Mouse (Mus musculus) olfactory bulb, adult 2 months (tissue): ENCODE results near the gene Camta1. TPM values are rescaled to one million over a fixed set of nuclear protein-coding genes. Genes with fewer than 3 reads are reported as not detected.
A peak's percentile ranks its signal among the peaks of the same experiment; 100 is the strongest.

Experiments used
- H3K27ac ChIP-seq: fragments of 200-500 bp; 2 replicates; pipeline ENCODE4 v1.5.1; 2012; ENCODE audit warnings: low read depth, low read length; ENCODE audit not compliant: insufficient read depth
- H3K4me1 ChIP-seq: fragments of 200-500 bp; 2 replicates; pipeline ENCODE4 v1.6.1; 2012; ENCODE audit warnings: low read length; ENCODE audit not compliant: control insufficient read depth, insufficient read depth
- H3K4me3 ChIP-seq: fragments of 200-500 bp; 2 replicates; pipeline ENCODE4 v1.5.1; 2012; ENCODE audit warnings: mild to moderate bottlenecking, low read depth, low read length, moderate library complexity; ENCODE audit not compliant: insufficient read depth
- CTCF ChIP-seq: fragments of 200-500 bp; IDR thresholded peaks from 2 replicates; pipeline ENCODE4 v1.5.1; 2012; ENCODE audit warnings: low read depth, mild to moderate bottlenecking, low read length, moderate library complexity; ENCODE audit not compliant: insufficient read depth
- POLR2A ChIP-seq: fragments of 200-500 bp; IDR thresholded peaks from 2 replicates; pipeline ENCODE4 v1.6.1; 2012; ENCODE audit warnings: mild to moderate bottlenecking, low read depth, low read length, moderate library complexity; ENCODE audit not compliant: insufficient read depth
- WGBS: fragments of 180-500 bp; shearing (Covaris S2); methylation state at CpG from one replicate; pipeline ENCODE4 v1.1.7; 2018; 5-methylcytosine and 5-hydroxymethylcytosine counted together
- polyA plus RNA-seq: library from polyadenylated mRNA; stranded (reverse); fragments of >200 nt; gene quantifications from 2 replicates; pipeline ENCODE4 v1.2.4, GENCODE M21; 2012; ENCODE audit warnings: low replicate concordance; ENCODE audit not compliant: missing spikeins, insufficient read depth, insufficient read length

Camta1 gene
- polyA plus RNA-seq, 1 experiment: 363 TPM

DNA sequence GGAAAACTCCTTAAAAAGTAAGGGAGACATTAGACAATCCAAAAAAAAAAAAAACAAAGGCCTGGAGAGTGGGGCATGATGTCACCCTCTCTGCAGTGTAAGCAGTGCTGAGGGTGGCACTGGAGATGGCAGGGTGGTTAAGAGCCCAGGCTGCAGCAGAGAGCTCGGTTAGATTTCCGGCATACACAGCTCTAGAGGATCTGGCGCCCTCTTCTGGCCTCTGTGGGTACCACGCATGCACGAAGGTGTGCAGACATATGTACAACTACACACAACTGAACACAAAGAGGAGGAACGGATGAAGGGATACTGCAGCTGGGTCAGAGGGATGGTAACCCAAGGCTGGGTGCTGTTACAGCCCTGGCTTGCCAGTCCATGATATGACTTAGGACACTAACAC, 854.7 kb downstream of the Camta1 start:
- Histone ChIP-seq H3K27ac (no peak overlapping the region), H3K4me3 (no peak overlapping the region), H3K4me1 (no peaks in the 10 kb centered on the region)
- 51% methylated on average over 6 of the region's 6 CpGs for WGBS
- no peak for TF ChIP-seq POLR2A
- TF ChIP-seq CTCF: peak; percentile 34; the same call in 1 of the 2 replicates

DNA sequence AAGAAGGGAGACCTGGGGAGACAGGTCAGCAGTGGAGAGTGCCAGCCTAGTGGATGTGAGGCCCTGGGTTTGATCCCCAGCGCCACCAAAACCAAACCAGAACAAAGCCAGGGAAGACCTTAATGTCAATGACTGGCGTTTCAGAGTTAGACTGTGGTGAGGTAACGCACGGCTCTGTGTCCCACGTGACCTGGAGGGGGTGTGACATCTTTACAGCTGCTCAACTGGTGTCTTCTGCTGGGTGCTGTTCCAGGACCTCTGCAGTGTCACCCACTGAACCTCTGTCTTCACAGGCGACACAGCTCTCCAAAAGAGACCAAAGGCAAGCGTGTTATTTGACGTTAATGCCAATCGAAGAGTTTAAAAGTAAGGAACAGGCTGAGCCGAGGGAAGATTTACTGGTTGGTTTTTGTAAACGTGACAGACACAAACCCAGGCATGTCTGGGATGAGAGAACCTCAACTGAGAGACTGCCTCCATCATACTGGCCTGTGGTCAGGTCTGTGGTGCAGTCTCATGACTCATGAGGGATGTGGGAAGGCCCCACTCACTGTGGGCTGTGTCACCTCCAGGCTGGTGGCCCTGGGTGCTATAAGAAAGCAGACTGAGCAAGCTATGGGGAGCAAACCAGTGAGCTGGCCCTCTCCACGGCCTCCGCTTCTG, 855.9 kb downstream of the Camta1 start:
- WGBS: 95% methylated on average over 13 of the region's 13 CpGs
- Histone ChIP-seq H3K4me3 (no peak overlapping the region), H3K27ac (no peak overlapping the region), H3K4me1 (no peaks in the 10 kb centered on the region)
- TF ChIP-seq POLR2A: no peak
- no peak for TF ChIP-seq CTCF

- 63% methylated on average over 13 of the region's 13 CpGs for WGBS
- no peak for TF ChIP-seq CTCF
- no peak for TF ChIP-seq POLR2A
- peaks cover 15% of the 10 kb centered on the region for H3K4me1 ChIP-seq
- no peak overlapping the region for H3K27ac ChIP-seq
- no peak overlapping the region for H3K4me3 ChIP-seq
Measured at GRCm38 (mm10) chr4:151001397-151001796, 860.3 kb downstream of the Camta1 start.

DNA sequence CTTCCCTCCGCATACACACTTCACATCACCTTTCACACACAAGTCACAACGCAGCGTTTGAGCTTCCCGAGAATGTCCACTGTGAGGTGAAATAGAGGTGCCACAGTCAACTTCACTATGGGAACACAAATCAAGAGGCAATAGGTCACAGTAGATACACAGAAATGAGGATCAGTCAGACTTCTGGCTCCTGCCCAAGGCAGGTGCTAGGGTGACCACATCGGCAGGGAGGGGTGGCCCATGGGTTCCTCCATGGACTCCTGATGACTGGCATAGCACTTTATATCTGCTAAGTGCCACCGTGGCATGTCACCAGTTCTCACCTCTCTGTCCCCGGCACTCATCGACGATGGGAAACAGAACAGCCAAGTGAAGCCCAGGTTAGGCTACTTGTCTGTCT, 863.0 kb downstream of the Camta1 start:
- no peak for TF ChIP-seq POLR2A
- no peak for TF ChIP-seq CTCF
- Histone ChIP-seq H3K4me1 (peaks cover 15% of the 10 kb centered on the region), H3K4me3 (no peak overlapping the region), H3K27ac (no peak overlapping the region)
- 95% methylated on average over 9 of the region's 9 CpGs for WGBS

DNA sequence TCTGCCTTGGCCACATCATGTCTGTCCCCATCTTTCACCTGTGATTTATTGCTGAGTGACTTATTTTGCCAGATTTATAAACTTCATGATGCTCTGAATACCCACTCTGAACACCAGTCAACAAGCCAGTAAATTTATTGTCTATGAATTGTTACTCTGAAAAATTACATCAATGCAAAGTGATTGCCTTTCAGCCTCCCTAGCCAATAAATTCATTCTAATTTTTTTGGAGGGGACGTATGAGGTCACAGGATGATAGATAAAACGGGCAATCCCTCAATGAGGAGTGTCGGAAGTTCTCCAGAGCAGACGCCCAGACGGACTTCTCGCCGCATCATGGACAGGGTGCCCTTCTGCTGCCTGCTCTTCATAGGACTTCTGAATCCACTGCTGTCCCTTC, 864.9 kb downstream of the Camta1 start, which contains the start of gene Uts2:
Uts2 (plus strand) TSS at position 301 of the 400 bp plus-strand sequence.
- TF ChIP-seq CTCF: no peak
- no peak for TF ChIP-seq POLR2A
- H3K4me1 ChIP-seq: peaks cover 15% of the 10 kb centered on the region
- 93% methylated on average over 7 of the region's 7 CpGs for WGBS
- H3K27ac ChIP-seq: no peak within 1 kb of the TSS
- no peak within 1 kb of the TSS for H3K4me3 ChIP-seq

DNA sequence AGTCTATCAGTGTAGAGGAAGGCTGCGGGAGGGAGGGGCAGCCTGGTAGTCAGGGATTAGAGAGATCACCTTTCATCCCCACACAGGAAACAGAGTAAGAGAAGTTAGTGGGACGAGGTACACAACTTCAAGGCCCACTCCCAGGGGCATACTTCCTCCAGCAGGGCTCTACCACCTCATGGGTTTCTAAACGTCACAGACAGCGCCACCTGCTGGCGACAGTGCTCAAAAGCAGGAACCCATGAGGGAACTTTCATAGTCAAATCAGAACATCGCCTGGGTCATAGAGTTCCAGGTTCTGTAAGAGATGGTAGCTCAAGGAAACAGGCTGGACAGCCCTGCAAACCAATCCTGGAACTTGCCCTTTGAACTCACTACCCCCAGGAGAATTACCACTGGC, 871.5 kb downstream of the Camta1 start:
- WGBS: 48% methylated on average over 6 of the region's 6 CpGs
- Histone ChIP-seq H3K4me1 (no peaks in the 10 kb centered on the region), H3K4me3 (no peak overlapping the region), H3K27ac (no peak overlapping the region)
- TF ChIP-seq CTCF: no peak
- no peak for TF ChIP-seq POLR2A

DNA sequence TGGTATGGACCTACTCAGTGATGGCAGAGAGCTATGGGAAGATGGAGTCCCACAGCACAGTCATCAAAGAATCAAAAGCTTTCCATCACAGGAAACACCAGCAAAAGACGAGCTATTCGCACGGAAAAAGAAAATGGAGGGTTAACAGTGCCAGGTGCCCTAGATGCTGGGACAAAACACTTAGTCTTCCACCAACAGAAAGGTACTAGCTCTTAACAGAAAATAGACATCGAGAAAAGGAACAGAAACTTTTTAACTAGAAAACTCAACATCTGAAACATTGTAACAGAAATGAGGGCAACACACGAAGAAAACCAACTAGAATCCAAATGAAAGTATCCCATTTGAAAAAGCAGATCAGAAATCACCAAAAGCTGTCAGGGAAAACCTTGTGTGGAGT, 881.5 kb downstream of the Camta1 start:
- no peak overlapping the region for H3K27ac ChIP-seq
- TF ChIP-seq POLR2A (no peak), CTCF (no peak)
- no peak overlapping the region for H3K4me3 ChIP-seq
- H3K4me1 ChIP-seq: no peaks in the 10 kb centered on the region
- 79% methylated on average over 5 of the region's 5 CpGs for WGBS

- Histone ChIP-seq H3K4me1 (no peaks in the 10 kb centered on the region), H3K4me3 (no peak overlapping the region), H3K27ac (no peak overlapping the region)
- WGBS: 88% methylated on average over 9 of the region's 9 CpGs
- TF ChIP-seq POLR2A (no peak), CTCF (no peak)
Measured at GRCm38 (mm10) chr4:150979455-150979854, 882.2 kb downstream of the Camta1 start.

GRCm38 (mm10) chr4:150978156-150978910, 883.3 kb downstream of the Camta1 start:
- Histone ChIP-seq H3K4me3 (no peak overlapping the region), H3K27ac (no peak overlapping the region), H3K4me1 (peaks cover 2% of the 10 kb centered on the region)
- TF ChIP-seq POLR2A (no peak), CTCF (no peak)
- 74% methylated on average over 21 of the region's 21 CpGs for WGBS

DNA sequence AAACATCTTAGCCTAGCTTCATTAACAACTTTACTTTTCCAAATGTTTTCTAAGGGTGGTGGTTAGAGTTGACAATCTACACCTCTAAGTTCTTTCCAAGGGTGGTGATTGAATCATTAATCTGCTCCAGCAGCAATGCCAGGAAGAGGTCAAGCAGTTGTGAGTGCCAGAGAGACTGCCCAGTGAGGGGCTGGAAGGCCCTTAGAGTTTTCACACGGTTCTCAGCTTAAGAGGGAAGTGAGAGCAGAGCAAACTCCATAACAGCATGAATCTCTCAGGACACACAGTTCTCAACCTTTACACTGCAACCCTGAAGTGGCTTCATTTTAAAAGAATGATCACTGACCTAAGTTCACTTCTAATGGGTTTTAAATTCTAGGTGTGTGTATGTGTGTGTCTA, 886.5 kb downstream of the Camta1 start:
- TF ChIP-seq CTCF (no peak), POLR2A (no peak)
- Histone ChIP-seq H3K4me3 (no peak overlapping the region), H3K27ac (no peak overlapping the region), H3K4me1 (peaks cover 4% of the 10 kb centered on the region)
- WGBS: 11% methylated on average over 1 of the region's 1 CpGs
